Mouse (Mus musculus) kidney, adult 18-20 months (tissue): ENCODE results near the gene Nadsyn1.

Experiments
- DNase-seq: peaks from one replicate; pipeline ENCODE4 v3.0.0; 2021

Gene Nadsyn1

DNA sequence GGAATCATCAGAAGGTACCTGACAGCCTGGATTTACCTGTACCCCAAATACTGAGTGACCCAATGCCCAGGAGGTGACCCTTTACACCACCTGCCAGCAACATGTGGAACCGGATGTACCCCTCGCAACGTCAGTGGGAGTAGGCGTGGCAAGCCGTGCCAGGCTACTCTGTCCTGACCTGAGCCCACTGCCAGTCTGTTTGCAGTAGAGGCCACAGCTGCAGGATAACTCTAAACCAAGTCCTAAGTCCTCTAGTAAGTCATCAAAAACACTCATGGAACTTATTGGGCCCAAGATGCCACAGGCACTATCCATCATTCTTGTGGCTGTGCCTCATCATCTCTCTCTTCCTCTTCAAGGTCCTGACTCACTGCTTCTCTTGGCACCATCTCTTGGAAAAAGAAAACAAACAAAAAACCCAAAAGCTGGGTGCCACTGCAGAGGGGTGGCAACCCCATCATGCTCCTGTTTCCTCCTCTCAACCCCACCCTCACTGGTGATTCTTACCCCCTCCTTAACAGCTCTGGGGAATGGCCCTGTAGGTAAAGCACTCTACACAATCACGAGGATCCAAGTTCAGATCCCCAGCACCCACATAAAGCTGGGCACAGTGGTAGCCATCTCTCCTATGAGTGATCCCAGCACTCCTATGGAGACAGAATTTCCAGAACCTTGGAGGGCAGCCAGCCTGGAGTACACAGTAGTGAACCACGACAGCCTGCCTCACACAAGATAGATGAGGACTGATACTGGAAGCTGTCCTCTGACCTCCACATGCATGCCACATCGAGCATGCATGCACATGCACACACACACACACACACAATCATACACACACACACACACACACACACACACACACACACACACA is 21.2 kb downstream of the Nadsyn1 start:
- no peak for DNase-seq

DNA sequence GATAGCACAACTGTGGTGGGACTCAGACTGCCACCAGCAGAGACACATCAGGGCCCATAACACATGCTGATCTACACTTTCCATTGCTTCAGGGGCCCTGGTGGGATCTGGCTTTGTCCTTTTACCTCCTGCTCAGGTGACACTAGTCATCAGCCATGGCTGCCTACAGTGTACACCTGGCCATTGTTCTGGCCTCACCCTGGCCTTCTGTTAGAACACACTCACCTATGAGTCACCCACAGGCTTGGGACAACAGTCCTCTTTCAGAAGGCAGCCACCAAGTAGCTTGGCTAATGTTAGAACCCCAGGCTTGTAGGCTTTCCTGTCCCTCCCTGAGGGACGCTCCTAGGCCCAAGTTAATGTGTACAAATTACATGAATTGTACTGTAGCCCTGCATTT is 21.9 kb downstream of the Nadsyn1 start:
- DNase-seq = no peak

DNA sequence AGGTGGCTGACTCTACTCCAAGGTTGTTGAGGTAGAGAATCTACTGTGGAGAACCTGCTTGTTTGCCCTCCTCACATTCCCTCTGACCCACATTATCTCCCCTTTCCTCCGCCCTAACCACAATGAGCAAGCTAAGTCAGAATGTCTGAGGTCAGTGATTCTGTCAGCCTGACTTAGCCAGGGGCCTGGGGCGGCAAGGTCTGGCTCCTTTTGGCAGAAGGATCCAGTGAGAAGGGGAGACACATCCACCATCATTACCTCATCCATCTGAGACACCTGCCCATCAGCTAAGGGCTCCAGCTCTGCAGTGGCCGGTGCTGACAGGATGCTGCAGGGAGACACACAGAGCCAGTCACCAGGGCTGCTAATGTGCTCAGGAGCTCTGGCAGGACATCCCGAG is 23.9 kb downstream of the Nadsyn1 start:
- DNase-seq = no peak

DNA sequence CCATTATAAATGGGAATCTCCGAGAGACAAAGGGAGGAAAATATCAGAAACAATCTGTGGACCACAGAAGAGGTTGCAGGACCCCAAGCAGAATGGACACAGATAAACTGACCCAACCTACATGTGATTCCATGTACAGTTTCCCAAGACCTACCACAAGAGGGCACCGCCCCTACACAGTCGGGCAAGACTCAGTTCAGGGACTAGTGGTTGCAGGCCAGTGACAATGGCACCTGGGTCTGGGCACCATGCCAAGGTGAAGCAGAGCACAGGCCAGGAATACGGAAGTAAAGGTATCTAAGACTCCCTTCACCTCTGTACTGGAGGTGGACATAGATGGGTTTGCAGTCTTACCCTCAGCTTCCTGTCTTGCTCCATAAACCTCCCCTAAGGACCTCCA is 29.5 kb downstream of the Nadsyn1 start:
- peak; percentile 75 for DNase-seq

DNA sequence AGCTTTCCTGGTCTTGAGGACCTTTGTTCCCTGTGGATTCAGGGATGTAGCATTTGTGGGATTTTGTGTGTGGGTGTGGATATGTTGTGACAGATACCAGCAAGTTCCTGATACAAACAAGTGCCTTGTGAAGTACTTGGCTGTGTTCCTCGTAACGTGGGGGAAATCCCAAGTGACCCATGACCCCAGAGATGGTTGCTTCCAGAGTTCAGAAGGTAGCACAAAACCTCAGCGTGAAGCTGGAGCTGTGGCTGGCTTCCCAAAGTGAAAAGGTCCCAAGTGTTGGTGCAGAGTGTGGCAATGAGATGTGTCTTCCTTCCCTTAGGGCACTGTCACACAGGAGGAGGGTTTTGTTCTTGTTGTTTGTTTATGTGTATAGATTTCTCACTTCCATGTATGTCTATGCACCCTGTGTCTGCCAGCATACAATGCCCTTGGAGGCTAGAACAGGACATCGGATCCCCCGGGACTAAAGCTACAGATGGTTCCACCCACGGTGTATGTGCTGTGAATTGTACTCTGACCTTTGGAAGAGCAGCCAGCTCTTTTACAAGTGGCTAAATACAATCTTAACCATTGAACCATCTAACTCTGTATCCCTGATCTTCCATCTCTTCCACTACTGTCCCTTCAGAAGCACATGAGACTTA is 30.2 kb downstream of the Nadsyn1 start:
- DNase-seq = peak; percentile 45

DNA sequence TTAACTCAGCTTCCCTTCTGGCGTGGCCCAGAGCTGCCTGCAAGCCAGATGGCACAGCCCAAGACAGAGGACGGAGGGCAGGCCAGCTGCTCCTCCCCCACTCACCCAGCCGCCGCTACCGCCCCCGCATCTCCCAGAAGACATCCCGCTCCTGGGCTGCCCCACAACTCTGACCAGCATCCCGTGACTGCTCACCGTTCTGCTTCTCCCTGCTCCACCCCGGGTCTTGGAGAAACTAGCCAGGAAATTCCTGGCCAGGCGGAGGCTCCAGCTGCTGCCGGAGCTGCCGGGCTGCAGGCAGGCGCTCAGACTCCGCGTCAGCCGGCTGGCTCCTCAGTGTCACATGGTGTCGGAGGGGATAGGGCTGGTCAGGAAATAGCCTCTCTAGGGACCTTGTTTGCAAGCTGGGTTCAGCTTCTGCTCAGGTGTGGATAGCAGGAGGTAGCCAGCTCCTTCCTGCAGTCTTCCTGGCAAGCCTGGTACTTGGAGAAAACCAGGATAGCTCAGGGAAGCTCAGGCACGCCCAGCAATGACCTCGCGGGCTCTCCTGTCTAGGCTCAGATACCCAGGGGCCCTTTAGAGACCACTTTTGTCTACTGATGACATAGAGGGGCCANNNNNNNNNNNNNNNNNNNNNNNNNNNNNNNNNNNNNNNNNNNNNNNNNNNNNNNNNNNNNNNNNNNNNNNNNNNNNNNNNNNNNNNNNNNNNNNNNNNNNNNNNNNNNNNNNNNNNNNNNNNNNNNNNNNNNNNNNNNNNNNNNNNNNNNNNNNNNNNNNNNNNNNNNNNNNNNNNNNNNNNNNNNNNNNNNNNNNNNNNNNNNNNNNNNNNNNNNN is 38.4 kb downstream of the Nadsyn1 start, which contains the start of gene Mrgpre:
Gene Mrgpre, minus strand, starts transcription at position 505 of the 834 bp plus-strand sequence.
- peak; percentile 80 for DNase-seq

DNA sequence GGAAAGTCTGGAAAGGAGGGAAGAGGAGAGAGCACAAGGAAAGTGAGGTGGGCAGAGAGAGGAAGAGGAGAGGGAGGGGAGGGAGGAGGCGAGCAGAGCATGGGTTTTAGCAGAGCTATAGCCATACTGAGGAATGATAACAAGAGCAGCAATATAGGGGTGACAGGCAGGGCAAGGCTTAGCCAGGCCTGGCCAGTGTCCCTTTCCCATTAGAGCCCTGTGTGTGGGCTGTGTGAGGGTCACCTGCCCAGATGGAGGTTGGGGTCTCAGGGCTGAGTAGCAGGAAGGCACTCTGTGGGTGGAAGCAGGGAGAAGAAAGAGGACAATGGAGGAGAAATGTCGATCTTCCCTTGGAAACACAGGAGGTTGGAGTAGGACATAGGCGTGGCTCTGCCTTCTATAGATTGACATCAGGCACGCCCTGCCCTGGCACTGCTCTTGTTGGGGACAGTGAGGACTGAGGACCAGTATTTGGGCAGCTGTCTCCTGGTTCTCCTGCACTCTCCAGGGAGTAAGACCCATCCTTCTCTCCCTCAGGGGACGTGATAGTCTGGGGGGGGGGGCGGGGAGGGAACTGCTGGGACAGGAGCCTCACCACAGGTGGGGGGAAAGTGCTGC is 39.2 kb downstream of the Nadsyn1 start:
- no peak for DNase-seq

DNA sequence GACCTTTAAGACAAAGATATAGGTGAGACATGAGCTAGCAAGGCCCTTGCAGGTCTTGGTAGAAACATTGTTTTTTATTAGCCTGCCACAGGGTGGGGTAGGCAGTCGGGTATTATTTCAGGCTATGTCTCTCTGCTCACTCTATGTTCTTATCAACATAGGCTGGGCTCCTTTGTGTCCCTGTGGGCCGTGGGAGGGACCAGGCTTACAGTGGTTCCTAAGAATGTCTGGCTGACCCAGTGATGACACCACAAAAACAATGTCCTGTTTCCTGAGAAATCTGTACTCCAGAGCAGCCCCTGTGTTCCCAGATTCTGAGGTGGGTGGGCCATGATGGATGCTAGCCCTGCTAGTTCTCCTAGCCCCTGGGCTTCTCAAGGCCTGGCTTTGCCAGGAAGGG is 45.3 kb downstream of the Nadsyn1 start:
- no peak for DNase-seq

DNA sequence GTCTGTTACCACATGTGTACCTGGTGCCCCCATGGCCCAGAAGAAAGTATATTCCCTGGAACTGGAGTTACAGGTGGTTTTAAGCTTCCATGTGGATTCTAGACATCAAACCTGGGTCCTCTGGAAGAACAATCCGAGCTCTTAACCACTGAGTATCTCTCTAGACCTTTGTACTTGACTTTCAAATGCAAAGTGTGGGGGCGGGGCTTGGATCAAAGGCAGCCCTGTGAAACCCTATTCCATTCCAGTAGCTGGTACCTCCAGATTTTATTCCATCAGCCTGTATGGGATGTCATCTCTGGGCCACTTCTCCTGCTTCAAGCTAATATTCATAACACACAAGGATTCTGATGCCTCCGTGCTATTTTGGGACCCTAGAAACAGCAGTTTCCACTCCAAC is 46.5 kb downstream of the Nadsyn1 start:
- DNase-seq = peak; percentile 40

DNA sequence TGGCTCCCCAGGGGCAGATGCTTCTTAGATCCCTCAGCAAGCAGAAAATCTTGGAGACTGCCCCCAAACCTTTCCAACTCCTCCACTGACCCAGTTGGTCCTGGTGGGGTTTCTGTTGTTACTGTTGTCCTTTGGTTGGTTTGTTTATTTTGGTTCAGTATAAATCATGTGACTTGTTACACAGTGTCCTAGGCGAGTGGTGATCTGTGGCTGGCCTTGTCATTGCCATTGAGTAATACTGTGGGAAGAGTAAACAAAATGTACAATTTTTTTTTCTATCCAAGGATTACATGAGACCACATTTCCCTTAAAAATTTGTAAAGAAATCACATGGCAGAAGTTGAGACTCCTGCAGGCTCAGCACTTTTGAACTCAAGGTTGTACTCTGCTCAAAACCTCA is 53.2 kb downstream of the Nadsyn1 start:
- no peak for DNase-seq

DNA sequence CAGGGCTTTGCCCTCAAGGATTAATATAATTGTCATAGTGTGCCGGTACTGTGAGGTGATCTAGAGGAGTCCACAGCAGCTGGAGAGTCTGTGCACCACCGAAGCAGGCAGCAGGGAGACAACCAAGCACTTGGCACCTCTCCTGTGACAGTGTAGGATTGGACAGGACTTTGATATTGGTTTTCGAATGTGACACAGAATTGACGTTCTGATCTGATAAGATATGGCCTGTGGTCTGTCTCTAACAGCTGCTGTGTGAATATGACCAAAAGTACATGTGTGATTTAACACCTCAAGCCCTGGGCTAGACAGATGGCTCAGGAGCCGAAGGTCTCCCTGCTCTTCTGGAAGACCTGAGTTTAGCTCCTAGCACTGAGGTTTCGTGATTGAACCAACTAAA is 54.4 kb downstream of the Nadsyn1 start:
- DNase-seq = no peak

DNA sequence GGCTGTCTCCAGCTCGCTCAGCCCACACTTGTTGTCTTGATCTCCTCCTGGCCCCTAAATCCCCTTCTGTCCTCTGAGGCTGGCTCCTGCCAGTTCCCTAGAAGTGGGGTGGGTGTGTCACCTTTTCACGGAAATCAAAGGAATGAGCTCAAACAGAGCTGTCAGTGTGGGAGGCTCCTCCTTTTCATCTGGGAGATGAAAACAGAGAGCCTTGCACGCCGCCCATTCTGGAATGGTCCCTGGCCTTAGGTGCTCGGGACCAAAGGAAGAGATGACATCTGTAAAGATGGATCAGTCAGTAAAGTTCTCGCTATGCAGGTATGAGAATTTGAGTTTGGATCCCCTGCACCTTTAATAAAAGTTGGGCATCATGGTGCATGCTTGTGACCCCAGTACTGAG is 55.8 kb downstream of the Nadsyn1 start, which contains the start of gene Mrgprg:
Gene Mrgprg, minus strand, starts transcription at position 101 of the 400 bp plus-strand sequence.
- no peak for DNase-seq

DNA sequence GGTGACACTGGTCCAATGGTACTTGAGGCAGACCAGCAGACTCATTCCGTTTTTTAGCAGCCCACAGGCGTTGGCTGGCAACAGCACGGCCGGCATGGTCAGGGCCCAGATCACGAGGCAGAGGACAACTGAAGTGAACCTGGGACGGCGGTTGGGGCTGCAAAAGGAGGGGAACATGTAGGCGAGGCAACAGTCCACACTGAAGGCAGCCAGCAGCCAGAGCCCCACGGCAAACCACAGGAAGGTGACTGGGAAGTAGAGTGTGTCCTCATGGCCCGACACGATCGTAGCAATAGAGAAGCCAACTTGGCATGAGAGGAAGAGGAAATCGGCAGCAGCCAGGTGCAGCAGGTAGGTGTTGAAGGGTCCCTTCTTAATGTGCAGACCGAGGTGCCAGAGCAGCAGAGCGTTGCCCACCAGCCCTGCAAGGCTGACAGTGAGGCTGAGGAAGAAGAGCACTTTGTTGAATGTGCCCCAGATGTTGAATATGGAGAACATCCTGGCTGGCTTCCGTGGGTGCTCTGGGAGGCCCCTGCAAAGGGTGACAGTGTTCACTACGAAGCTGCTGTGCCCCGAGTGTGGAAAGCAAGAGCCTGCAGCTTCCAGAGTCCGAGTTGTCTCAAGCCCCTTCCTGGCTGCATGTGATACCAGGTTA is 57.6 kb downstream of the Nadsyn1 start:
- DNase-seq = no peak

DNA sequence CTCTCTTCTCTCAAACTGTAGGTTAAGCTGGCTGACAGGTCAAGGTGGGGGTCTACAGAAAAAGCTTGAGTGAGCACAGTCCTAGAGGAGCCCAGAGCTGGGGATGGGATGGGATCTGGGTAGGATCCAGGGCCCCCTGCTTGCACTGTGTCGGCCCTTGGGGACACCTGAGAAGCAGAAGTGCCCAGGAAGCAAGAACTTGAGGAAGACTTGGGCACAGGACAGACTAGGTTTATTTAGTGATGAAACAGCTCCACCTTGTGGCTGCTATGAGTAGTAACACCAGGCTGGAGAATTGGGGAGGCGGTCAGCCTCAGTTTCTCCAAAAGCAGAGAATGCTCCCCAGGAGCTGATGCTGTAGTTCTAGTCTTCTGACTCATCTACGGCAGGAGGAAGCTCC is 58.9 kb downstream of the Nadsyn1 start:
- no peak for DNase-seq

DNA sequence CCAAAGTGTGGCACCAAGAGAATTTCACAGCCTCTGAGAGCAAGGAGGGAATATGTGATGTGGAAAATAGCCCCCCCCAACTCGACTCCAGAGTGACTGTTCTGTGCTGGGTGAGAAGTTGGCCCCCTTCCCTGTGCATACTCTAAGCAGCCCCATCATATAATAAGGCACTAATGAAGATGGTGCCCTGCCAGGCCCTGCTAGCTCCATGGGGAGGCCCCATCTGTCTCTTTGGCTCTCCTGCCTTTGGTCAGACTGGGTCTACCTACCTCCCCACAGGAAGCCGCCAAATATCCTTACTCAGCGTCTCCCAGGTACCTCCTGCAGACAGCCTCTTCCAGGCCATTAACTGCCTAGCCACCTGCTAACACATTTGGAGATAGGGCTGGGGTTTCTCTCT is 63.7 kb downstream of the Nadsyn1 start:
- no peak for DNase-seq

DNA sequence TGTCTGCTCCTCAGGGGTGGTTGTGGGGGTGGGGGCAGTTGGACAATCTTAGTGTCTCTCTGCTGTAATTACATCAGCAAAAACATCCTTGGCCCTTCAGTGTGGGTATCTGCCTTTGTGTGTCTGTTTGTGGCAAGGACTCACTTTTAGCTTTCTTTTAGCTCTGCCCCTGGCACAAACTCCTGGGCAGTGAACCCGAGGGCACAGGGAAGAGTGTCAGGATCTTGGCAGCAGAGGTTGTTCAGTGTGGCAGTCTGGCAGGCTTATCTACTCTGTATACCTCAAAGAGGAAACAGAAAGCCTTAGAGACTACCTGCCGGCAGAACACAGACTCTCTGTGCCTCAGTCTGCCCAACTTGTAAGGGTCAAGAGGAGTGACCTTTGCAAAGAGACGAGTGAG is 65.0 kb downstream of the Nadsyn1 start:
- no peak for DNase-seq

DNA sequence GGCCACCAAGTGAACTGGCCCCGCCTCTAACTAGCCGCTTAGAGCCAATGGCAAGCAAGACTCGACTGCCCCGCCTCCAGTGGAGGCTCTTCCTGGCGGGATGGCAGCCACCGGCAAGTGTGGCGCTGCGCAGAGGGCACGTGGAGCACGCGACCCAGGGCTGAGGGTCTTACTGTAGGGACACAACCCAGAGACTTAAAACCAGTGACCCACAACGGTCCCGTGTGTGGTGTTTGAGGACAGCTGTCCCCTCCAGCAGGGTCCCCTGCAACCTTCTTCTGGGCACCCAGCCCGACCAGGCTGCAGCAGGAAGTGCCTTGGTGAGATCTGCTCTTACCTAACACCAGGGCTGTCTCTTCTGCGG is 65.6 kb downstream of the Nadsyn1 start:
- DNase-seq = peak; percentile 82

DNA sequence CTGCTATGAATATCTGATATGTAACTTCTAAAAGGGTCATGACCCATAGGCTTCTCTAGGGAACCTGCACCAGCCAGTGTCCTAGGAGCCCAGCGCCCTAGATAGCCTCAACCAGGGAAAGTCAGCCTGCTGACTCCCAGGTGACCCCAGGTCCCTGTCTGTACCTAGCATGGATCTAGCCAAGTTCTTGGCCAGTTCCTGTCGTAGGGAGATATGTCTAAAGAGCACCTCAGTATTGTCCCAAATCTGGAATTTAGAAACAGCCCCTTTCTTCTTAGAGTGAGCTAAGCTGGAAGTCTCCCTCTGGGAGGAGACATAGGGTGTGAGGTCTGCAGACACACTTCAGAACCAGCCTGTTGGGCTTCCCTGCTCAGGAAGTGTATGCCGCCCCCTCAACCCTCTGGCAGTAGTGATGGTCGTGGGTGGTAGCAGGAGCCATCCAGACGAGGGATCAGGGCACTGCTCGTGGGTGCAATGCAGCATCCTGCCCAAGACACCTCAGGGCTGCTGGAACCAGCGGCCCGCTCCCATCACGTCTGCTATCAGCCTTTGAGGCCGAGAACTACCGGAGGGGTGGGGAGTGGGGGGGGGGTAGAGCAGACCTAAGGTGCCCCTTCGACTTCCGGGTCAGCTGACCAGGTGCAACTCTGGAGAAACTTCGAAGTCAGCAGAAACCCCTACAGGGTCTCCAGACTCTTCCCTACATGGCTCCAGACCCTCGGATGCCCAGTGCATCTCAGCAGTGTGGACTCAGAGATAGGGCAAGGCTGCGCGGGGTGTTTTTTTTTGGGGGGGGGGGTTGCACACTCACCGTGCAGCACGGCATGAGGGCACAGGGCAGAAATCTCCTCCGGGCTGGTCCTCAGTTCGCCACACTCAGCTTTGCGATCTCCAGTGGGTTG is 66.3 kb downstream of the Nadsyn1 start, which contains the start of gene Osbpl5:
Gene Osbpl5, minus strand, starts transcription at position 861 of the 902 bp plus-strand sequence.
- no peak for DNase-seq

DNA sequence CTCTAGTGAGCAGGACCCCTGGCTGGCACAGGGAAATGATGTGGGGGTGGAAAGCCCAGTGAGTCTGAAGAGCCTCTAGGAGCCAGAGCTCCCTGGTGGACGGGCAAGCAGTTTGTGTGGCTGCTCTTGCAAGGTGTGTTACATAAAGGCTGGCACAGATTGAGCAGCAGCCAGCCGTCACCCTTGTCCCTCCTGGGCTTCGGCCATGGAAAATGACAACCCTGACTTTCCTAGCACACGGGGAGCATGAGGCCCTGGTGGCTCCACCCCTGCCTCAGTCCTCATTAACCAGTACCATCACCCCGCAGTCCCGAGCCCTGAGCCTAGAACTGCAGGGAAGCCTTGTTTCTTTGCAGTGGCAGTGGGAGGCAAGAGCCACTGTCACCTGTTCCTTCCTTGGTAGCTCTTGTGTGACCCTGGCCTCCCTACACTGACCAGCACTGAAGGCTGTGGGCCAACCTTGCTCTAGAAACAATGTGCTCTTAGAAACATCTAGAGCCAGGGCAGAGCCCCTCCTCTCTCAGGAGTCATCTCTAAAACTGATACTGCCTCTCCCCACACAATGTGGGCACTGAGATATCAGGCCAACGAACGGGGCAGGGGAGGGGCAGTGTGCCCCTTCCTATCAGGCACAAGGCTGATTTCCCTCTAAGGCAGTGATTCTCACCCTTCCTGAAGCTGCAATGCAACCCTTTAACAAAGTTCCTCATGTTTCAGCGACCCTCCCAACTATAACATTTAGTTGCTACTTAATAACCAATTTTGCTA is 67.1 kb downstream of the Nadsyn1 start:
- no peak for DNase-seq

DNA sequence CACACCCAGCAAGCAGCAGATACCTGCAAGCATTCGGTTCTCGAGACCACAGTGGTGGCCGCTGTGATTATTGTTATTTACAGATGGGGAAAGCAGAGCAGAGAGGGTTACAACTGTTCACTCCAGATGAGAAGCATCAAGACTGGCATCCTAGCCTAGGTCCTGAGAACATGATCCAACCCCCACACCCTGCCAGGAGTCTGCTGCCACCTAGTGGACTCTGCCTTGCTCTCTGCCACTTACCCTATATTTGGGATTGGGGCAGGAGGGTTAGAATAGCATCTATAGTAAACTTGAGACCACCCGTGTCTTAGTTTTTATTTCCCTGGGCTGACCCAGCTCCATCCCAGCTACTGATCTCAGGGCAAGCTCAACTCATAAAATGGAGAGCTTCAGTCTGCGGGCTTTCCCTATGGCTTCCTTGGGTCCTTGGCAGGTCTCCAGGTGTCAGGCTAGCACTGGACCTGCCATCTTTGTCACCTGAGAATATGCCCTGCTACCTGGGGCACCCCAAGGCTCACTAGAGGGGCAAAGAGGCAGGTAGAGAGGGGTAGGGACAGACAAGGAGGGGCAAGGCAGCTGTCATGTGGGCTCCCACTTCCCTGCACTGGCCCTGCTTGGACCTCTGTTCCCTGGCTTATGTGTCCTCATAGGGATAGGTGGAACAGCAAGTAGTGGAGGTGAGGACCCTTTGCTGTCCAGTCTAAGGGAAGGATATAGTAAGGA is 68.5 kb downstream of the Nadsyn1 start:
- DNase-seq = peak; percentile 67
